Mouse (Mus musculus) v-Abl transformed pro-B cells (cell line): ENCODE results near the gene Gm21858.
"Not testable (repeated sequence)": the region's sequence is repeated elsewhere in the genome, so short reads cannot be mapped to it uniquely, and the experiment has no call there.

Experiments
- in situ Hi-C, 2 experiments: fragments of 400-800 bp; cut with MboI; formaldehyde crosslinking; loops; one replicate each; pipeline ENCODE4 v1.15.1; 2025; ENCODE audit not compliant: unreplicated experiment in 2 of 2

The Gm21858 gene

DNA sequence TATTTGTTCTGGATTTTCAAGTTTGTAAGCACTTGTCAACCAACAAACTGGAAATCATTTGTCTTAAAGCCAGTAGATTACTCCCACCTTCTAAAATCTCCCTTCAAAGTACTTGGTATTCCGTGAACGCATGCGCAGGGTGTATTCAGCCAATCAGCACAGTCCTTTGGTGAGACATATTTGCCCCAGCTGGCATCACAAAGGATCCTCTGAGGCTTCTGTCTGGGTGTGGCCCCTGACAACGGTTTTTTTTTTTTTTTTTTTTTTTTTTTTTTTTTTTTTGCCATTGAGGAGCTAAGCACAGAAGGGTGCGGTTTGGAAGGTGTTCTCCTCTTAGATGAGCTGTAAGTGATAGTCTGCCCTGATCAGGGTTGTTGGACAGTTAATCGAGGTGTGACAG, at the start of gene Gm21858:
TSS of gene Gm21858 (plus strand) at position 301 of the 400 bp plus-strand sequence.
- in situ Hi-C loops: not testable (repeated sequence)
